Mouse (Mus musculus): ENCODE results near the gene Kcnq5. TPM values are rescaled to one million over a fixed set of nuclear protein-coding genes. Genes with fewer than 3 reads are reported as not detected.

Gene Kcnq5
- total and polyA plus RNA-seq, 3 experiments = 6.5 to 8.7 (median 8.2) TPM

- H3K4me1 ChIP-seq (ENCODE audit: control insufficient read depth in 1 of 2, insufficient read depth in 2 of 2) = peaks cover 0 to 9% of the 10 kb centered on the region in 2 experiments; a peak in 2 of 4 replicates
- no peak overlapping the region for H3K9ac ChIP-seq (ENCODE audit: insufficient read depth, low read depth)
- in situ Hi-C loops (cut with MboI; ENCODE audit: low pct_ligation_motif_present, low pct_unique_long_range_greater_than_20kb, low sequenced_read_pairs) = no loop called here
- H3K27ac ChIP-seq (ENCODE audit: insufficient read depth, low read depth) = no peak overlapping the region
- no peaks in the 10 kb centered on the region for H3K36me3 ChIP-seq (replicated peaks in 1 of 2; ENCODE audit: control insufficient read depth in 1 of 2, insufficient read depth in 1 of 2, low read length in 1 of 2)
- dilution Hi-C loops (cut with MboI; ENCODE audit: extremely low pct_ligation_motif_present, extremely low pct_unique_long_range_greater_than_20kb, low sequenced_read_pairs) = no loop called here
- H3K4me3 ChIP-seq (replicated peaks in 1 of 3; ENCODE audit: low read depth in 2 of 3, low read length in 2 of 3, poor library complexity in 1 of 3) = no peak overlapping the region
- H3K9me3 ChIP-seq (replicated peaks; ENCODE audit: low read length) = no peaks in the 10 kb centered on the region
- H3K27me3 ChIP-seq (replicated peaks) = no peaks in the 10 kb centered on the region
- H3K79me2 ChIP-seq (replicated peaks; ENCODE audit: control insufficient read depth, extremely low read depth, insufficient read depth, poor library complexity, severe bottlenecking) = no peaks in the 10 kb centered on the region
- no peak for DNase-seq (ENCODE audit: extremely low read depth)
- no peak overlapping the region for H3K4me2 ChIP-seq (ENCODE audit: insufficient read depth, low read depth, poor library complexity, severe bottlenecking)
- no peak for TF ChIP-seq EP300 (IDR thresholded peaks at IDR 0.05; ENCODE audit: low read length)
- no peak for TF ChIP-seq POLR2AphosphoS2 (IDR thresholded peaks at IDR 0.05; ENCODE audit: low read depth, low read length)
- TF ChIP-seq TCF12 (IDR thresholded peaks at IDR 0.05; ENCODE audit: low read depth, low read length) = no peak
- no peak for TF ChIP-seq CHD1 (IDR thresholded peaks at IDR 0.05; ENCODE audit: low read depth, low read length)
- no peak for TF ChIP-seq SIN3A (IDR thresholded peaks at IDR 0.05; ENCODE audit: low read length)
- TF ChIP-seq SMC3 (IDR thresholded peaks at IDR 0.05; ENCODE audit: low read depth, low read length) = no peak
- TF ChIP-seq MEF2A (IDR thresholded peaks at IDR 0.05; ENCODE audit: borderline replicate concordance, low read depth, low read length) = no peak
- TF ChIP-seq ZMIZ1 (IDR thresholded peaks at IDR 0.05; ENCODE audit: low read depth, low read length) = no peak
- no peak for TF ChIP-seq KAT2A (IDR thresholded peaks at IDR 0.05; ENCODE audit: insufficient replicate concordance, low read length)
- no peak for TF ChIP-seq RAD21 (IDR thresholded peaks at IDR 0.05; ENCODE audit: low read depth, low read length)
- TF ChIP-seq BHLHE40 (IDR thresholded peaks at IDR 0.05; ENCODE audit: low read depth, low read length) = no peak
- no peak for TF ChIP-seq TBP (conservative IDR thresholded peaks at IDR 0.05; ENCODE audit: low read depth, low read length)
- no peak for TF ChIP-seq MAZ (IDR thresholded peaks at IDR 0.05; ENCODE audit: low read depth, low read length)
- no peak for TF ChIP-seq MAFK (IDR thresholded peaks at IDR 0.05; ENCODE audit: insufficient replicate concordance, low read length)
These were observed 409.0 kb downstream of the Kcnq5 start for GRCm38 (mm10) chr1:21552715-21553114.

GRCm38 (mm10) chr1:21543909-21544308, 417.8 kb downstream of the Kcnq5 start:
- H3K4me2 ChIP-seq (ENCODE audit: insufficient read depth, low read depth, poor library complexity, severe bottlenecking) = no peak overlapping the region
- in situ Hi-C loops (cut with MboI; ENCODE audit: low pct_ligation_motif_present, low pct_unique_long_range_greater_than_20kb, low sequenced_read_pairs) (no loop called here), dilution Hi-C loops (cut with MboI; ENCODE audit: extremely low pct_ligation_motif_present, extremely low pct_unique_long_range_greater_than_20kb, low sequenced_read_pairs) (no loop called here)
- no peak overlapping the region for H3K4me3 ChIP-seq (replicated peaks in 1 of 3; ENCODE audit: low read depth in 2 of 3, low read length in 2 of 3, poor library complexity in 1 of 3)
- TF ChIP-seq HCFC1 (IDR thresholded peaks at IDR 0.05; ENCODE audit: low read depth, low read length) = no peak
- no peak for TF ChIP-seq CHD1 (IDR thresholded peaks at IDR 0.05; ENCODE audit: low read depth, low read length)
- TF ChIP-seq IRF4 (IDR thresholded peaks at IDR 0.05; ENCODE audit: low read depth, low read length) = no peak
- TF ChIP-seq ELF1 (IDR thresholded peaks at IDR 0.05; ENCODE audit: low read depth, low read length) = no peak
- no peak for TF ChIP-seq JUND (conservative IDR thresholded peaks at IDR 0.05; ENCODE audit: low read depth, low read length)
- TF ChIP-seq UBTF (IDR thresholded peaks at IDR 0.05; ENCODE audit: low read depth, low read length) = no peak
- no peak for TF ChIP-seq USF1 (IDR thresholded peaks at IDR 0.05; ENCODE audit: low read depth, low read length)
- no peak overlapping the region for H3K27ac ChIP-seq (ENCODE audit: insufficient read depth, low read depth)
- no peaks in the 10 kb centered on the region for H3K27me3 ChIP-seq (replicated peaks)
- no peak overlapping the region for H3K9ac ChIP-seq (ENCODE audit: insufficient read depth, low read depth)
- no peaks in the 10 kb centered on the region for H3K9me3 ChIP-seq (replicated peaks; ENCODE audit: low read length)
- H3K79me2 ChIP-seq (replicated peaks; ENCODE audit: control insufficient read depth, extremely low read depth, insufficient read depth, poor library complexity, severe bottlenecking) = no peaks in the 10 kb centered on the region
- no peaks in the 10 kb centered on the region for H3K4me1 ChIP-seq (ENCODE audit: control insufficient read depth in 1 of 2, insufficient read depth in 2 of 2)
- H3K36me3 ChIP-seq (replicated peaks in 1 of 2; ENCODE audit: control insufficient read depth in 1 of 2, insufficient read depth in 1 of 2, low read length in 1 of 2) = no peaks in the 10 kb centered on the region
- no peak for DNase-seq (ENCODE audit: extremely low read depth)
